Mouse (Mus musculus) adrenal gland, postnatal 14 days (tissue): ENCODE results near the gene Tril. TPM values are rescaled to one million over a fixed set of nuclear protein-coding genes. Genes with fewer than 3 reads are reported as not detected.
A peak's percentile ranks its signal among the peaks of the same experiment; 100 is the strongest.

Experiments
- DNase-seq: peaks from one replicate; pipeline ENCODE4 v3.0.0; 2021; ENCODE audit warnings: mixed read lengths
- total RNA-seq: library from RNA; stranded (reverse); gene quantifications from 2 replicates; pipeline ENCODE4 v1.2.3, GENCODE M21; 2021

Gene Tril
- total RNA-seq, 1 experiment from 2014 or later = 11.1 TPM

GRCm38 (mm10) chr6:53806591-53807023 is 14.0 kb downstream of the Tril start:
- DNase-seq = peak; percentile 65

- DNase-seq = no peak
Observed at GRCm38 (mm10) chr6:53806021-53806420, 14.6 kb downstream of the Tril start.

DNA sequence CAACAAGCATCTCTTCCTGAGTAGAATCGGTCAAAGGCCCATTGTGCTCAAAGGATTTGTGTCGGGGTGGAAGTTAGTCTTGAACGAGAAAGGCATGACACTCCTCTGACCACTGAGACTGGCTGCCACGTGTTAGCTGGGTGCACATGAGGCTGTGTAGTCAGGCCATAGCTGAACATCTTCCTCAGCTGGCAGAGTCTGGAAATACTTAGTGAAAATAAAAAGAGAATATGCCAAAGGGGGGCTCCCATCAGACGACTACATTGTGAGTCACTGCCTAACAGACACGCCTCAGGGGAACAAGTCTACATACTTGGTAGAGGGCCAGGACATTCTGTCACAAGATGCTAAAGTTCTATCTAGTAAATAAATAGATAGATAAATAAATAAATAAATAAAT is 16.5 kb downstream of the Tril start:
- no peak for DNase-seq

DNA sequence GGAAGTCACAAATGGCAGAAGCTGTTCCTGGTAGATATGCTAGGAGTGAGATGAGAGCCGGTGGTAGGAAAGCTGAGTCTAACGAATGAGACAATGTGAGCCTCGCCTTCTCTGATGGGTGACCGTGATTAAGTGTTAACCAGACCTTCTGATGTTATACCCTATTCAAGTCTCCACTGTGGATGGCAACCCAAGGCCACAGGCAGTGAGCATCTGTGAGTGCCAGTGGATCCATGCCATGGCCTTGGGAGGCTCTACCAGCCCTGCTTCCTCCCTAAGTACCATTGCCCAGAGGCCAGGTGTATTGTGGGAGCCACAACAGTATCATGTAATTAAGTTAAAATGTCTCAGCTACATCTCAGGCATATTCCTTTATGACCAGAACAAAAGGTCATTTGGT is 17.1 kb downstream of the Tril start:
- no peak for DNase-seq

DNA sequence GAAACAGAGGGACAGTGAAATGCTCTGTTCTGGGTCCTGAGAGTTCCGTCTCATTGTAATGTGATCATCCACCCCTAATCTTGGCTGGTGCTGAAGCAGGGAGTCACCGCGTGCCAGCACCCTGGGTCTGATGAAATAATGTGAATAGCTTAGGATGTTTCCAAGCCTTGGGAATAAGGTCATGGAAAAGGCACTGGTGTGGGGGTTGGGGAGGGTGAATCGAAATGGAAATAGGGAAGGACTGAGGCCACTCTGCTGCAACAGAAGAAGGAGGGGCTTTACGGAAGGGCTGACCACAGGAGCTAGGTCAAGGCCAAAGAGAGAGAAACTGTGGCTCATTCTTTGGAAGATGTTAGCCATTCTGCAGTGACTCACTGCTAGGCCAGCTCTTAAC is 18.7 kb downstream of the Tril start:
- peak; percentile 83 for DNase-seq

- no peak for DNase-seq
Observed at GRCm38 (mm10) chr6:53801269-53801892, 19.2 kb downstream of the Tril start.

- no peak for DNase-seq
Observed at GRCm38 (mm10) chr6:53798865-53799264, 21.8 kb downstream of the Tril start.

- DNase-seq = no peak
Observed at GRCm38 (mm10) chr6:53796835-53797234, 23.8 kb downstream of the Tril start.

DNA sequence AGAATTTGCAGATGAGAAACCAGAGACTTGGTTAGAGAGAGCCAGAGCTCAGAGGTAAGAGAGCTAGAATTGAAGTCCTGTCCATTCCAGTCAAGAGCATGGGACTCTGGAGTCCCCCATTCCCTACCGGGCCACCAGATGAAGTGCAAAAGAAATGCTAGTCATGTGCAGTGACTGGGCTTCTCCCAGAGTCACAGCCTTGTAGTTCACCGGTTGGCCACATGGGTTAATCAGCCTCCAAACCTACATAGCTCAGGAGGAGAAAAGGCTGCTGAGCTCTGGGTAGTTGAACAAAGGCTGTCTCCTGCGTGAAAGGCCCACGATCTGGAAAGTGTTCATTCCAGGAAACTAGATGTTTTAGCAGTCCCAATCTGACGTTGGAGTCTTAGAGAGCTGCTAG is 24.8 kb downstream of the Tril start:
- peak; percentile 71 for DNase-seq

GRCm38 (mm10) chr6:53795078-53795477 is 25.6 kb downstream of the Tril start:
- DNase-seq = no peak

- DNase-seq = peak; percentile 89
Observed at GRCm38 (mm10) chr6:53794323-53794971, 26.2 kb downstream of the Tril start.

- DNase-seq = peak; percentile 66
Observed at GRCm38 (mm10) chr6:53782880-53783539, 37.6 kb downstream of the Tril start.

DNA sequence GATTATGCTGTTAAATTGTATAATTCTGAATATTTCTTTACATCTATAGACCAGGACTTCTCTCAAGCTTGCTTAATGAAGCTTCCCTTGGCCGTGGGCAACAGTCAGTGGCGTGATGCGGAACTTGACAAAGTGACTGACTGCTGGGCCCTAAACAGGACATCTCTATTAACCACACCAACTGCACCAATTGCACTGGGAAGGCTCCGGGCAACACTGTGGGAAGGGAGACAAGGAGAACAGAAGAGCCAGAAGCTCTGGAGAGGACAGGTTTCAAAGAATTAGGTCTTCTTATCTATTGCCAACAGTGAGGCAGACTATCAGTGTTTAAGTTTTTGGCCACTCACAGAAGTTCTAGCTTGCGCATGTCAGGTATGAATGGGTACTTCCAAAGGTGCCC is 38.4 kb downstream of the Tril start:
- DNase-seq = no peak

- DNase-seq = peak; percentile 74
Observed at GRCm38 (mm10) chr6:53781171-53781570, 39.5 kb downstream of the Tril start.

DNA sequence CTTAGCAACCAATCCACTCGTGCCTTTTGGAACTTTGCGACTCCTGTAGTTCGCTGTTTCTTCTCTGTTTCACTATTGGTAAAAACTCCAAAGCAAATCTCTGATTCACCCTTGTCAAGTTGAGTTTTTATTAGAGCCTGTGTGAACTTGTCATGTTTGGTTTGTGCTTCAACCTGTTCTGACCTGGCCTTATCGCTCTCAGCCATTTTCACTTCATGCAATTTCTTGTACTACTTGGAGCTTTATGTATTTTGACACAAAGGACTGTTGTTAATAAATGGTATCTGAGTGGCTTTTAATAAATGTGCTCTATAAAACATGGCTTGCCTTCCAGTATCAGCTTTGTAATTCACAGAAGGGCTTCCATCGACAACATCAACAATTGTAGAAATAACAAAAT is 40.6 kb downstream of the Tril start:
- DNase-seq = no peak

DNA sequence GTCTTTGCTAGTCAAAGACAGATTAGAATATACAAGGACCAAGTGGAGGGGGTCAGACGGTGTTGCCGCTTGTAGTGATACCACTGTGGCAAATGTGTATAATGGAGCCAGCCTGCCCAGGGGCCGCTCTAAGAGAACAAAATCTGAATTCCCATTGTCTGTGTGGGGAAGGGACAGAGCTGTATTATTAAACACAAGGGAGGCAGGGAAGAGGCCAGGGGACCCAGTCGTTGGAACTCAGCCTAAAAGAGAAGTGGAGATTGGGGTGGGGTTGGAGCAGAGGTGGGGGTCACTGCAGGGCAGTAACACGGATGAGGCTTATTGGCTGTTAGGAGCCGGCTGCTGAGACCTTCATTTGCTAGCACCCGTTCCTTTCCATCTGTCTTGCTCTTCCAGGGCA is 41.1 kb downstream of the Tril start:
- no peak for DNase-seq

- DNase-seq = no peak
Observed at GRCm38 (mm10) chr6:53778424-53778955, 42.1 kb downstream of the Tril start.

- no peak for DNase-seq
Observed at GRCm38 (mm10) chr6:53768275-53768674, 52.4 kb downstream of the Tril start.

- DNase-seq = no peak
Observed at GRCm38 (mm10) chr6:53766243-53766915, 54.3 kb downstream of the Tril start.

GRCm38 (mm10) chr6:53765731-53766130 is 54.9 kb downstream of the Tril start:
- DNase-seq = no peak
